Mouse (Mus musculus) heart, postnatal 0 days (tissue): ENCODE measurements around the gene 1700010B08Rik. TPM values are rescaled to one million over a fixed set of nuclear protein-coding genes. Genes with fewer than 3 reads are reported as not detected.
"Not testable (repeated sequence)": the region's sequence is repeated elsewhere in the genome, so short reads cannot be mapped to it uniquely, and the experiment has no call there.

Experiments
- ATAC-seq: fragments of 200-750 bp; cut with Nextera tagmentation; 2 replicates; pipeline ENCODE4 v1.8.0; 2017; ENCODE audit warnings: low read depth, moderate number of reproducible peaks, moderate library complexity; ENCODE audit not compliant: insufficient read depth
- DNase-seq: peaks from one replicate; pipeline ENCODE4 v3.0.0-alpha.2; 2016; ENCODE audit warnings: low spot score
- H3K27ac ChIP-seq: fragments of 300-500 bp; sonication (generic); 2 replicates; pipeline ENCODE4 v1.5.1; 2014; ENCODE audit warnings: low read depth, mild to moderate bottlenecking
- H3K27me3 ChIP-seq: fragments of 300-500 bp; sonication (generic); 2 replicates; pipeline ENCODE4 v1.6.1; 2014; ENCODE audit warnings: low read length, mixed read lengths; ENCODE audit not compliant: control insufficient read depth, insufficient read depth
- H3K36me3 ChIP-seq: fragments of 300-500 bp; sonication (generic); replicated peaks from 2 replicates; pipeline ENCODE4 v1.6.1; 2014; ENCODE audit warnings: low read length, mixed read lengths; ENCODE audit not compliant: control insufficient read depth, insufficient read depth
- H3K4me1 ChIP-seq: fragments of 300-500 bp; sonication (generic); 2 replicates; pipeline ENCODE4 v1.6.1; 2014; ENCODE audit warnings: antibody characterized with exemption; ENCODE audit not compliant: control insufficient read depth, insufficient read depth
- H3K4me2 ChIP-seq: fragments of 300-500 bp; sonication (generic); 2 replicates; pipeline ENCODE4 v1.6.1; 2014; ENCODE audit warnings: low read depth, mild to moderate bottlenecking, low read length, moderate library complexity
- H3K4me3 ChIP-seq: fragments of 300-500 bp; sonication (generic); 2 replicates; pipeline ENCODE4 v1.5.1; 2014; ENCODE audit warnings: low read depth, low read length
- H3K9ac ChIP-seq: fragments of 300-500 bp; sonication (generic); replicated peaks from 2 replicates; pipeline ENCODE4 v1.6.1; 2014; ENCODE audit warnings: low read depth, low read length, mixed read lengths
- H3K9me3 ChIP-seq: fragments of 300-500 bp; sonication (generic); replicated peaks from 2 replicates; pipeline ENCODE4 v1.6.1; 2016; ENCODE audit warnings: low read length; ENCODE audit not compliant: control insufficient read depth
- CTCF ChIP-seq: IDR thresholded peaks from 2 replicates; pipeline ENCODE4 v1.5.1; 2016; ENCODE audit warnings: antibody characterized with exemption, control low read depth, low read depth
- EP300 ChIP-seq: IDR thresholded peaks from 2 replicates; pipeline ENCODE4 v1.6.1; 2016; ENCODE audit warnings: antibody characterized with exemption, low read depth
- WGBS: fragments of 180-500 bp; shearing (Covaris S2); extraction: QIAGEN DNeasy Blood & Tissue Kit; methylation state at CpG from one replicate; pipeline ENCODE4 v1.1.7; 2014; 5-methylcytosine and 5-hydroxymethylcytosine counted together
- polyA plus RNA-seq: library from polyadenylated mRNA; unstranded; fragments of >200 nt; fragmentation: Nextera tagmentation; extraction: Ambion mirVana; gene quantifications from 2 replicates; pipeline ENCODE4 v1.2.1, GENCODE M21; 2015
- total RNA-seq: library from RNA; depleted of rRNA; stranded (reverse); fragments of >200 nt; gene quantifications from 2 replicates; pipeline ENCODE4 v1.2.3, GENCODE M21; 2014; ENCODE audit warnings: low replicate concordance; rRNA removed

The 1700010B08Rik gene
- total RNA-seq (not detected in 2 replicates), polyA plus RNA-seq (not detected in 2 replicates)

DNA sequence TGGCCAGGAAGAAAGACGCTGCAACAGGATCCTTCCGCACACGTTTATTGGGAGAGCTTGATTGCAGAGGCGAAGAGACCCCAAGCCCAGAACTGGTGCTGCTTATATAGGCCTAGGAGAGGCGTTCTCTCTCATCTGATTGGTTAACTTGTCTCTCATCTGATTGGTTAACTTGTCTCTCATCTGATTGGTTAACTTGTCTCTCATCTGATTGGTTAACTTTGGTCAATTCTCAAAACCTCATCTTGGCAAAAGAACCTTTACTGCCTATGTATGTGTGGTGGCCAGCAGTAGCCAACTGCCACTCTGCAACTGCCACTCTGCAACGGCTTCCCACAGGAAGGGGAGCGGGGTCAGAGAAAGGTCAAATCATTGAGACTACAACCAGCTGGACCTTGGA lies at the start of gene 1700010B08Rik:
TSS of gene 1700010B08Rik (plus strand) at position 301 of the 400 bp plus-strand sequence.
- H3K27me3 ChIP-seq, H3K9me3 ChIP-seq, H3K36me3 ChIP-seq, H3K4me2 ChIP-seq, ATAC-seq, H3K4me1 ChIP-seq, H3K27ac ChIP-seq, H3K4me3 ChIP-seq, DNase-seq, H3K9ac ChIP-seq: not testable (repeated sequence)
- 78% methylated on average over 5 of the region's 7 CpGs for WGBS

- Histone ChIP-seq H3K4me3 (no peak overlapping the region), H3K9me3 (no peaks in the 10 kb centered on the region), H3K27ac (no peak overlapping the region), H3K36me3 (peaks cover 10% of the 10 kb centered on the region), H3K4me1 (peaks cover 36% of the 10 kb centered on the region), H3K27me3 (no peaks in the 10 kb centered on the region), H3K4me2 (no peak overlapping the region), H3K9ac (no peak overlapping the region)
- ATAC-seq (no peak), DNase-seq (no peak)
- no peak for TF ChIP-seq EP300
- TF ChIP-seq CTCF, result no peak
- 69% methylated on average over 2 of the region's 2 CpGs for WGBS
Measured at GRCm38 (mm10) chr2:173672328-173672896, 46.8 kb upstream of the 1700010B08Rik start.

DNA sequence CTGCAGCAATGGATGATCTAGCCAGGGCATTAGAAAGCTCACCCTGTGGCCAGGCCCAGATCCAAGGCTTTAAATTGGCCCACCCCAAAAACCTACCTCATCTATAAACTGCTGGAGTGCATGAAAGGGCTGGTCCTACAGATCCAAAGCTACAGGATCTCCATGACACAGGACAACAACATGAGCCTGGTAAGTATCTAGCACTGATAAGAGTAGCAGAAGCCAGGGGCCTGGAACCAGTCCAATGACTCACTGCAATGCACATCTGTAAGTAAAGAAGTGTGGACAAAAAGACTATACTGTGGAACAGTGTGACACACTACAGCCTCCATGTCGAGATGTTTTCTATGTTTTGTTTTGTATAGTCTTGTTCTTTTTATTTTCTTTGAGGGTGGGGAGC lies 45.7 kb upstream of the 1700010B08Rik start:
- DNase-seq, result no peak
- no peak for TF ChIP-seq CTCF
- Histone ChIP-seq H3K9me3 (no peaks in the 10 kb centered on the region), H3K4me3 (no peak overlapping the region), H3K9ac (no peak overlapping the region), H3K27ac (no peak overlapping the region), H3K4me2 (no peak overlapping the region), H3K4me1 (peaks cover 36% of the 10 kb centered on the region), H3K36me3 (peaks cover 6% of the 10 kb centered on the region; the same call in 1 of the 2 replicates), H3K27me3 (no peaks in the 10 kb centered on the region)
- WGBS, result 19% methylated on average over 1 of the region's 1 CpGs
- ATAC-seq, result no peak

- no peak overlapping the region for H3K27ac ChIP-seq
- DNase-seq, result no peak
- no peak for ATAC-seq
- H3K36me3 ChIP-seq, result peaks cover 6% of the 10 kb centered on the region; the same call in 1 of the 2 replicates
- TF ChIP-seq EP300 (no peak), CTCF (no peak)
- H3K4me3 ChIP-seq, result no peak overlapping the region
- H3K9ac ChIP-seq, result no peak overlapping the region
- WGBS, result 86% methylated on average over 2 of the region's 2 CpGs
- H3K9me3 ChIP-seq, result no peaks in the 10 kb centered on the region
- no peaks in the 10 kb centered on the region; the same call in 1 of the 2 replicates for H3K4me1 ChIP-seq
- no peak overlapping the region for H3K4me2 ChIP-seq
- H3K27me3 ChIP-seq, result no peaks in the 10 kb centered on the region
Measured at GRCm38 (mm10) chr2:173678593-173678992, 40.6 kb upstream of the 1700010B08Rik start.

DNA sequence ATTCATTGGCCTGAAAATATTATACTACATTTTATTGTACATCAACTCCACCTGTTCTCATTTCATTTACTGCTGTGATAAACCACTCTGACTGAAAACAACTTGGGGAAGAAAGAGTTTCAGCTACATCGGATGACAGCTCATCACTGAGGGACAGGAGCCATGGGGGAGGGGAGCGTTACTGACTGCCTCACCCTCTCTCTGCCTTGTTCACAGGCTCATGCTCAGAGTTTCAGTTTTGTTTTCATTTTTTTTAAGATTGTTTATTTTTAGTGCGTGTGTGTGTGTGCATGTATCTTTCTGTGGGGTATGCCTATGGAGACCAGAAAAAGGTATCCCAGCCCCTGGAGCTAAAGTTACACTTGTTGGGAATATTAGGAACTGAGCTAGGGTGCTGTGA lies 40.0 kb upstream of the 1700010B08Rik start:
- Histone ChIP-seq H3K4me3 (no peak overlapping the region), H3K9me3 (no peaks in the 10 kb centered on the region), H3K4me2 (no peak overlapping the region), H3K4me1 (no peaks in the 10 kb centered on the region; the same call in 1 of the 2 replicates), H3K27ac (no peak overlapping the region), H3K9ac (no peak overlapping the region), H3K36me3 (peaks cover 4% of the 10 kb centered on the region; the same call in 1 of the 2 replicates), H3K27me3 (no peaks in the 10 kb centered on the region)
- TF ChIP-seq EP300, result no peak
- 63% methylated on average over 3 of the region's 3 CpGs for WGBS
- no peak for DNase-seq
- no peak for ATAC-seq

GRCm38 (mm10) chr2:173680153-173680552 lies 39.1 kb upstream of the 1700010B08Rik start:
- Histone ChIP-seq H3K27ac (no peak overlapping the region), H3K9ac (no peak overlapping the region), H3K4me1 (no peaks in the 10 kb centered on the region; the same call in 1 of the 2 replicates), H3K9me3 (no peaks in the 10 kb centered on the region), H3K27me3 (no peaks in the 10 kb centered on the region), H3K36me3 (no peaks in the 10 kb centered on the region), H3K4me2 (no peak overlapping the region), H3K4me3 (no peak overlapping the region)
- ATAC-seq, result no peak
- 85% methylated on average over 1 of the region's 1 CpGs for WGBS
- TF ChIP-seq EP300 (no peak), CTCF (no peak)
- no peak for DNase-seq
